Mouse (Mus musculus): ENCODE results near the gene Lrrc9. TPM values are rescaled to one million over a fixed set of nuclear protein-coding genes. Genes with fewer than 3 reads are reported as not detected.
A peak's percentile ranks its signal among the peaks of the same experiment; 100 is the strongest.

Gene Lrrc9
- polyA plus RNA-seq, 1 experiment from 2014 or later: 0.30 TPM

DNA sequence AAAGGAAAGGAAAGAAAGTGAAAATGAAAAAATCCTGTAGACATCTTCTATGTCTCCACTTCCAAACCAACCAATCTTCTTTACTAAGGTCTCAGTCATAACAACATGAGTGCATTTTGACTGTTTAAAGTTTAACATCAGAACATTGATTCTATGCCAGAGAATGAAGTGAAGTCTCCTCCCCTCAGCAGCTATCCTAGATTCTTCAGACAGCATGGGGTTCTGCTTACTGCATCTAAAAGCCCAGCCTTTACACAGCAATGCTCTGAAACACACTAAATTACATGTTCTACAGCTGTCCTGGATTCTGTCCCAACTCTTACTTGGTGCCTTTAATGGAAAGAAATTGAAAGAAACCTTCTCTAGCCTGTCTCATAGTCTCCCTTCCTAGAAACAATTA is 43.2 kb downstream of the Lrrc9 start:
- ATAC-seq: no peak
- Histone ChIP-seq H3K27me3 (replicated peaks) (no peaks in the 10 kb centered on the region), H3K9ac (no peak overlapping the region), H3K4me2 (no peak overlapping the region), H3K36me3 (no peaks in the 10 kb centered on the region), H3K4me1 (no peaks in the 10 kb centered on the region), H3K4me3 (no peak overlapping the region), H3K9me3 (replicated peaks) (no peaks in the 10 kb centered on the region), H3K27ac (no peak overlapping the region)

DNA sequence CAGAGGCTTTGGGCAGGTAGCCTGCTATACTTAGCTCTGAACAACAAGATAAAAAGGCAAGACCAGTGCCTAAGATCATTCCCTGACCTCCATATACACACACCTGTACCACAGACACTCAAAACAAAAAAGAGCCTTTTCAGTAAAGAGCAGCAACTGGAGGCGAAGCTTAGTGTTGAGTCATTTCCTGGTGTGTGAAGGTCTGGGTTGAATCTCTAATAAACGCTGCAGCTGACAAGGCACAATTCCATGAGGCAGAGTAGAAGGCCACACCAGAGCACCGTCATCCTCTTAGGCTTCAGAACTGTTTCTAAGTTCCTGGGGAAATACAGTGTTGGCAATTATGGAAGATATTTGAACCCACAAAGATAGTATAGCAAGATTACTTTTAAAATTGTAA is 45.8 kb downstream of the Lrrc9 start:
- H3K27me3 ChIP-seq (replicated peaks): no peaks in the 10 kb centered on the region
- H3K4me2 ChIP-seq: no peak overlapping the region
- no peaks in the 10 kb centered on the region for H3K36me3 ChIP-seq
- H3K4me3 ChIP-seq: no peak overlapping the region
- no peaks in the 10 kb centered on the region for H3K9me3 ChIP-seq (replicated peaks)
- no peaks in the 10 kb centered on the region for H3K4me1 ChIP-seq
- H3K27ac ChIP-seq: no peak overlapping the region
- H3K9ac ChIP-seq: no peak overlapping the region
- no peak for ATAC-seq
- WGBS (ENCODE audit: insufficient replicate concordance): 39% methylated on average over 3 of the region's 3 CpGs

DNA sequence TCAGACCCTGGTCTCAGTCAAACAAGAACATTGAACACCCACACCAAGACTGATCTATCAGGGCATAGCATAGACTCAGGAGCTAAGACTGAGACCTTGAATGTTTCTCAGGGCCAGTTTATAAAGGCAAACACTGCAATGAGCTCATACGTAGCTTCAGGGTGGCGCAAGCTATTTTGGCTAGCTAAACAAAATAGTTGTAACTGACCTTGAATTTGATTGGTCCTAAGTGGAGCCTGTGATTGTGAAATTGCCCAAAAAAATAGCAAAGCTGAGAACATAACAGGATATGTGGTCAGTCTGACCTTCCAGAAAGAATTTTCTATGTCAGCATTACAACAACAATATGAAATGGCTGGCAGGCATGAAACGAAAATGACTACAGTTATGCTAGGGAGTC is 48.3 kb downstream of the Lrrc9 start:
- 60% methylated on average over 3 of the region's 3 CpGs for WGBS (ENCODE audit: insufficient replicate concordance)
- ATAC-seq: no peak

DNA sequence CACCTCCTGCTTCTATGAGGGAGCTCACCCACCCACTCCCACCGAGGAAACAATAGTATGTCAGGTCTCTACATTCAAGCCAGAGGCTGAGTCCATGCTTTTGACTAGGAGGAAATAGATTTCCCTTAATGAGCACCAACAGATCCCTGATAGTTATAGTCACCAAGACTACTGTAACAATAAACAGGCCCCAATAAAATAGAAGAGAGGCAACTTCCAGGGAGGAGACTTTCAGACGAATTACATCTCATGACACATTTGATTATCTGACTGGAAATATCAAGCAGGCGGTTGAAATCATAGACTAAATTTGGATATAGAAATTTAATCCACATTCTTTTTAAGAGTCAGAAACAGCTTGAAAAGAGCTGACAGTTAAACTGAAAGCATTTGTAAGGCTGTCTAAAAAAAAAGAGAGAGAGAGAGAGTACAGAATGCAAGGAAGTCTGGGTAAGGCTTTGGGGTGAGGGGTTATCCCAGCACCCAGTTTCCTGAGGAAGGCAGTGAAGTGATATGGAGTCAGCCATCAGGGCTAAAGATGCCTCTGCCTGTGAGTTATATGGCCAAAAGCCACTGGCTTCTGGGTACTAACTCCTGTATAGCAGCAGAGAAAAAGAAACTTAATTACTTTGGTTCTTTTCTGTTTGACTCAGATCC is 49.5 kb downstream of the Lrrc9 start:
- H3K4me3 ChIP-seq: no peak overlapping the region
- no peak overlapping the region for H3K4me2 ChIP-seq
- H3K27me3 ChIP-seq (replicated peaks): no peaks in the 10 kb centered on the region
- H3K9ac ChIP-seq: no peak overlapping the region
- no peaks in the 10 kb centered on the region for H3K9me3 ChIP-seq (replicated peaks)
- 38% methylated on average over 3 of the region's 3 CpGs for WGBS (ENCODE audit: insufficient replicate concordance)
- H3K36me3 ChIP-seq: no peaks in the 10 kb centered on the region
- ATAC-seq: no peak
- H3K4me1 ChIP-seq: no peaks in the 10 kb centered on the region
- 0 out of 2 replicates have a peak overlapping the region, but pooled peaks have one; percentile 37 for H3K27ac ChIP-seq

More for the DNA sequence above, 48.3 kb downstream of the Lrrc9 start:
- Histone ChIP-seq H3K36me3 (no peaks in the 10 kb centered on the region), H3K4me2 (no peak overlapping the region), H3K27me3 (replicated peaks) (no peaks in the 10 kb centered on the region), H3K9ac (no peak overlapping the region), H3K27ac (peak overlapping the region; percentile 37; the same call in 1 of the 2 replicates), H3K4me1 (no peaks in the 10 kb centered on the region), H3K4me3 (no peak overlapping the region), H3K9me3 (replicated peaks) (no peaks in the 10 kb centered on the region)

DNA sequence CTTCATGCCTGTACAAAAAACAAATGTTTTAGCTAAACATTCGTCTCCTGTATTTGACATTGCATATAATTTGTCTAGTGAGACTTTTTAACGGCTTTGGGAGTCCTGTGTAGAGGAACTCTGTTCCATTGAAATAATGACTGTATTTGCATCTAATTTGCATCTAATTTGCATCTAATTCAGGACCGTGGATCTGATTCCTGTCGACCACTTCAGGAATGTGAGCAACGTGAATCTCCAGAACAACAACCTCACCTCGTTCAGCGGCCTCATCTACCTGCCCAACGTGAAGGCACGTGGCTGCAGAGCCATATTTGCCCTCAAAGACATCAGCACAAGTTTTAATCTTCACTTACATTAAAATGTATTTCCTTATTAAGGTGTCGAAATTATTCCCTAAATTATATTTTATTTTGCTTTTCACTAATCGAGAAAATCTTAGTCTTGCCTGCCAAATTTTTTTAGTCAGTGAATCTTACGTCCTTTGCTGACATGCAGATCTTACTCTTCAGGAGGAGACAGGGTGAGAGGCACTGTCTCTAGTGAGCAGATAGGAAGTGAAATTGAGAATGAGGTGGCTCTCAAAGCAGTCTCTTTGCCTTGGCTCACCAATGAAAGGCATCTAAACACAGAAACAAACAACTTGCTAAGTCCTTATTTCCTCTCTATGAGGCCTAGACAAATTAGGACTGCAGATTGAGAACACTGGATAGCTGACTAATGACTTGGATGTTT is 55.4 kb downstream of the Lrrc9 start:
- no peaks in the 10 kb centered on the region for H3K4me1 ChIP-seq

DNA sequence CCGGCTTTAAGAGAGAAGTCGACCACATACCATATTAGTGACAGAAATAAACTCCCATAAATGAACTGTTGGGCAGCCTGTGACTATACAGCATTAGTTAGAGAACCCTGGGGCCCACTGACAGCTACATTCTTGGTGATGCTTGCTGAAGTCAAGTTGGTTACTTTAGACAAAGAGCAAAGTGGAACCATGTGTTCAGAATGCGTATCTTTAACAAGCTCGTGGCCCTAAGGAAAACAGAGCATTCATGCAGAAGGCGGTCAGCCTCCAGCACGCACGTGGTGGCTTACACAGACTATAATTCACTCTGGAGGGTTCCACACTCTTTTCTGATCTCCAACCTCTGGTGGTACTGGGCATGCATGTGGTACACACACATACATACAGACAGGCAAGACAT is 67.9 kb downstream of the Lrrc9 start:
- Histone ChIP-seq H3K4me1 (no peaks in the 10 kb centered on the region), H3K27me3 (replicated peaks) (no peaks in the 10 kb centered on the region), H3K4me3 (no peak overlapping the region), H3K9ac (no peak overlapping the region), H3K4me2 (no peak overlapping the region), H3K27ac (no peak overlapping the region), H3K9me3 (replicated peaks) (no peaks in the 10 kb centered on the region), H3K36me3 (no peaks in the 10 kb centered on the region)
- WGBS (ENCODE audit: insufficient replicate concordance): 80% methylated on average over 7 of the region's 7 CpGs
- ATAC-seq: no peak

More for the DNA sequence above, 55.4 kb downstream of the Lrrc9 start:
- Histone ChIP-seq H3K27me3 (replicated peaks) (no peaks in the 10 kb centered on the region), H3K27ac (no peak overlapping the region), H3K36me3 (no peaks in the 10 kb centered on the region), H3K4me3 (no peak overlapping the region), H3K9ac (no peak overlapping the region), H3K9me3 (replicated peaks) (no peaks in the 10 kb centered on the region), H3K4me2 (no peak overlapping the region)
- WGBS (ENCODE audit: insufficient replicate concordance): 58% methylated on average over 12 of the region's 12 CpGs
- no peak for ATAC-seq

DNA sequence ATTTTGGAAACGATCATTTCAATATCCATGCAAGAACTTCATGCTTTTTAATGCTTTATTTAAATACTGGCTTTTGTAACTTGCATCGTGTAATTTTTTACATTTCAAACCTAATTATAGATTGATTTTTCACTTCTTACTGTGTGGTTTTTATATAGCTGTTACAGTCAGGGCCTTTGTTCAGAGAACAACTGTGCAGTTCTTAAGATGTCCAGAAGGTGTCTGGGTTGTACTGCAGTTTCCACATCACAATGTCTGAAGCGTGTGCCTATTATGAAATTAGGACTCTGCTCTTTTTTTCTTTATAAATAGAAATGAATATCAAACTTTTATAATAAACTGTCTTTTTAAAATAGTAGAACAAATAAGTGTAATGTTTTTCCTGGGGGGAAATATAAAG is 73.8 kb downstream of the Lrrc9 start:
- H3K36me3 ChIP-seq: no peaks in the 10 kb centered on the region
- 0 out of 2 replicates have a peak, but pooled peaks cover 6% of the 10 kb centered on the region for H3K4me1 ChIP-seq
- H3K9ac ChIP-seq: no peak overlapping the region
- H3K4me2 ChIP-seq: no peak overlapping the region
- no peak overlapping the region for H3K27ac ChIP-seq
- no peaks in the 10 kb centered on the region for H3K27me3 ChIP-seq (replicated peaks)
- 55% methylated on average over 3 of the region's 3 CpGs for WGBS (ENCODE audit: insufficient replicate concordance)
- ATAC-seq: no peak
- H3K4me3 ChIP-seq: no peak overlapping the region
- H3K9me3 ChIP-seq (replicated peaks): no peaks in the 10 kb centered on the region

DNA sequence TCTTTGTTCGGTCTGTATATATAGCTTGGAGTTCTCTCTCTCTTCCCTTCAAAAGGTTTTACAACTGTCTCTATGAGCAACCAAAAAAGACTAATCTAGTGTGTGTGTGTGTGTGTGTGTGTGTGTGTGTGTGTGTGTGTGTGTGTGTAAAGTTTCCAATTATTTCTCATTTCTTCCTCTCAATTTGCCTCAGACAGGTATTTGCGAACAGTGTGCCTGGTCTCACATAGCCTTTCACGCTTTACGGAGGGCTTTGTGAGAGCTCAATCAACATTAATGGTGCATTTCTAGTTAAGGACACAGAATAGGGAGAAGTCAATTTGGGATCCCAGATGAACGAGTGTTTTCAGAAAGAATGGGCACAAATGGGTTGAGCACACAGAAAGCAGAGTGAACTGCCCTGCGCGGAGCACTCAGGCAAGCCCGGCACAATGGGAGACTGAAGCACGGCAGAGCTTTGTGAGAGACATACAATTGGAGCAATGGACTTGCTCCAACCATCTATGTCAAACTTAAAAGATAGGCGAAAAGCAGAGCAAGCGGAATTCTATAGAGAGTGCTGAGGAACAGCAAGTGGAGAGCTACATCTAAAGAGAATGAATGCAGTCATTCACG is 76.6 kb downstream of the Lrrc9 start:
- WGBS (ENCODE audit: insufficient replicate concordance): 79% methylated on average over 12 of the region's 12 CpGs
- no peak overlapping the region for H3K27ac ChIP-seq
- H3K4me3 ChIP-seq: no peak overlapping the region
- no peak overlapping the region for H3K9ac ChIP-seq
- no peak overlapping the region for H3K4me2 ChIP-seq
- H3K4me1 ChIP-seq: 0 out of 2 replicates have a peak, but pooled peaks cover 6% of the 10 kb centered on the region
- no peaks in the 10 kb centered on the region for H3K27me3 ChIP-seq (replicated peaks)
- no peaks in the 10 kb centered on the region for H3K36me3 ChIP-seq
- no peaks in the 10 kb centered on the region for H3K9me3 ChIP-seq (replicated peaks)
- ATAC-seq: no peak

DNA sequence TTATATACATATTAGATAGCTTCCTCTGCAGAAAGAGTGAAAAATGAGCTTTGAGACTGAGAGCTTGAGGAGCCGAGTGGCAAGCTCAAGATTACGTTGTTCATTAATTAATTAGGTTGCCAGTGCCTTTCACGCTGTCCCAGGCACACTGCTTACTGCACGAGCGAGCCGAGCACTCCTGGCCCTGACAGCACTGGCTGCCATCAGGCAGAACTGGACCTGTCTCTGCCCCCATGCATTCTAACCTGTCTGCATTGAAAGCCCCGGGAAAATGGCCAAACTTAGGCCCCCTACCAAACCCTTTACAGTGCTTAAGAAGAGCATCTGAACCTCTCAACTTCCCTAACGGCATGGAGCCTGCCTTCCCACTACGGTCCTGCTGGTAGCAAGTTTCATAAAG is 77.7 kb downstream of the Lrrc9 start:
- Histone ChIP-seq H3K9me3 (replicated peaks) (no peaks in the 10 kb centered on the region), H3K4me3 (no peak overlapping the region), H3K27ac (no peak overlapping the region), H3K4me1 (0 out of 2 replicates have a peak, but pooled peaks cover 6% of the 10 kb centered on the region), H3K4me2 (no peak overlapping the region), H3K27me3 (replicated peaks) (no peaks in the 10 kb centered on the region), H3K9ac (no peak overlapping the region), H3K36me3 (no peaks in the 10 kb centered on the region)
- 75% methylated on average over 9 of the region's 9 CpGs for WGBS (ENCODE audit: insufficient replicate concordance)
- ATAC-seq: no peak

DNA sequence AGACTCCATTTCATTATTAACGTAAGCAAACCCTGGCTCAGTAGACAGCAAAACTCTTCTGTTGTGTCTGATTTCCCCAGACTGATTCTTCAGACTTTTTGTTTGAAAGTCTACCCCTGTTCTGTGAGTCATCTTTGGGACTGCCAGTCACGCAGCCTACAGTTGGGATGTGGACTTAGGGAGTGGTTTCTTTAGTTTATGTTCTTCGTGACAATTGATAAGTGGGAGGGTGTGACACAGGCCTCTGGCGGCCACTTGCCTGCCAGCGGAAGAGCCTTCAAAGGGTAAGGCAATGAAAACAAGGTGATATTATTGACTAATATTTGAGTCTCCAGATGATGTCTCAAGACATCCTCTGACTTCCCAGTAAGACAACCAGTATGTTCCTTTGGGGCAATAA is 78.2 kb downstream of the Lrrc9 start:
- no peak for ATAC-seq
- 40% methylated on average over 5 of the region's 5 CpGs for WGBS (ENCODE audit: insufficient replicate concordance)

DNA sequence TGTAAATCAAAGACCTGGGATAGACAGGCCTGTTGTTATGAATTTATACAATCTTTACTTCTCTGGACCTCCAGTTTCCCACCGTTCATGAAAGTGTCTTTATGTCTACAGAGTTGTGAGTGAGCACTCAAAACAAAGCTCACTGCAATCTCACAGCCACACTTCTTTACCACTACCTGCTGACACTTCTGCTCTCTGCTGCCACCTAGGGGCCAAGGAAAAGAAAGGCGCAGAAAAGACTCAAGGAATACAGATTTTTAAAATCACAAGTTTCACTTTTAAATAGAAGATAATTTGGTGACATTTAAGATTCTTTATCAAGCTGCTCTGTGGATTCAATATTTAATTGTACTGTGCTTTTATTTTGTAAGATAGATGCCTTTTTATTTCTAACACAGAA is 79.0 kb downstream of the Lrrc9 start:
- Histone ChIP-seq H3K9ac (no peak overlapping the region), H3K4me2 (no peak overlapping the region), H3K4me3 (no peak overlapping the region), H3K27me3 (replicated peaks) (no peaks in the 10 kb centered on the region), H3K9me3 (replicated peaks) (no peaks in the 10 kb centered on the region), H3K36me3 (no peaks in the 10 kb centered on the region), H3K4me1 (peaks cover 9% of the 10 kb centered on the region), H3K27ac (no peak overlapping the region)
- 0% methylated on average over 2 of the region's 2 CpGs for WGBS (ENCODE audit: insufficient replicate concordance)
- no peak for ATAC-seq

More for the DNA sequence above, 78.2 kb downstream of the Lrrc9 start:
- Histone ChIP-seq H3K27ac (no peak overlapping the region), H3K27me3 (replicated peaks) (no peaks in the 10 kb centered on the region), H3K4me1 (0 out of 2 replicates have a peak, but pooled peaks cover 6% of the 10 kb centered on the region), H3K4me3 (no peak overlapping the region), H3K4me2 (no peak overlapping the region), H3K9ac (no peak overlapping the region), H3K9me3 (replicated peaks) (no peaks in the 10 kb centered on the region), H3K36me3 (no peaks in the 10 kb centered on the region)

DNA sequence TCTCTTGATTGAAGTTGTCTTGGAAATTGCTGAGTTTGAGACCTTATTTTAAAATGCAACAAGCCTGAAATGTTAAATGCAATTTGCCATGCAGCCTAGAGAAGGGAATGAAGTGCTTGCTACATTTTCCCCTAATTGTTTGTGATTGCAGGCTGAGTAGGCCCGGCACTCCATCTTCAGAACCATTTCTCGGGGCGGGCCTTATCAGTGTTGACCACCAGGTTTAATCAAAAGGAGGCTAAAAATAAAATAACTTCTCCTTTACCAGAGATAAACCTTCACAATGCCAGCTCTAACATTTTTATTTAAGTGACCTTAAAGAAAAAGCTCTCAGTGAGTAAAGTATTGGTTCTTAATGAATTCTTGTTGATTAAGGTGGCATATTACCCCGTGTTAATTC is 83.9 kb downstream of the Lrrc9 start:
- no peaks in the 10 kb centered on the region for H3K27me3 ChIP-seq (replicated peaks)
- no peak overlapping the region for H3K4me2 ChIP-seq
- no peak overlapping the region for H3K4me3 ChIP-seq
- no peak overlapping the region for H3K27ac ChIP-seq
- WGBS (ENCODE audit: insufficient replicate concordance): 40% methylated on average over 4 of the region's 4 CpGs
- 0 out of 2 replicates have a peak, but pooled peaks cover 2% of the 10 kb centered on the region for H3K9me3 ChIP-seq (replicated peaks)
- H3K36me3 ChIP-seq: no peaks in the 10 kb centered on the region
- peaks cover 8% of the 10 kb centered on the region for H3K4me1 ChIP-seq
- ATAC-seq: no peak; the same call in 1 of the 2 replicates
- H3K9ac ChIP-seq: no peak overlapping the region
